Mouse (Mus musculus) liver, postnatal 0 days (tissue): ENCODE measurements around the gene Tmem230.

Experiments used
- CTCF ChIP-seq: sonication (generic); IDR thresholded peaks from 2 replicates; pipeline ENCODE4 v1.5.1; 2016; ENCODE audit warnings: antibody characterized with exemption, low read depth
- EP300 ChIP-seq: IDR thresholded peaks from 2 replicates; pipeline ENCODE4 v1.6.1; 2016; ENCODE audit warnings: antibody characterized with exemption, low read depth, mild to moderate bottlenecking

DNA sequence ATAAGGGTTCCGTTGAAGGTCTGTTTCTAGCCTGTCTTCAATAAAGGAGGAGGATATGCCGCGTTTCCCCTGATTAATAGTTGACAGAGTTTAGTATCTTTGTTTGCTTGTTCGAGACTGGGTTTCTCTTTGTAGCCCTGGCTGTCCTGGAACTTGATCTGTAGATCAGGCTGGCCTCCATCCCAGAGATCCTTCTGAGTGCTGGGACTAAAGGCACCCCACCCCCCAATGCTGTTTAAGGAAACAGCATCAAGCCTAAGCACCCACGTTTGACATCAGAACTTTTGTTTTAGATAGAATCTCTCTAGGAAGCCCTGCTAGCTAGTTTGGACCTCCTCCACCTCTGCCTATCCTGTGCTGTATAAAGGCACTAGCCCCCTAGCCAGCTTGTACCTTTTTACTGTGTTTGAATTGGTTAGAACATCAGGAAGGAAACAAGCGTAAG lies 16.7 kb upstream of the Tmem230 start:
- TF ChIP-seq CTCF, result no peak
- TF ChIP-seq EP300, result no peak
